Mouse (Mus musculus): ENCODE measurements around the gene Rer1.

DNA sequence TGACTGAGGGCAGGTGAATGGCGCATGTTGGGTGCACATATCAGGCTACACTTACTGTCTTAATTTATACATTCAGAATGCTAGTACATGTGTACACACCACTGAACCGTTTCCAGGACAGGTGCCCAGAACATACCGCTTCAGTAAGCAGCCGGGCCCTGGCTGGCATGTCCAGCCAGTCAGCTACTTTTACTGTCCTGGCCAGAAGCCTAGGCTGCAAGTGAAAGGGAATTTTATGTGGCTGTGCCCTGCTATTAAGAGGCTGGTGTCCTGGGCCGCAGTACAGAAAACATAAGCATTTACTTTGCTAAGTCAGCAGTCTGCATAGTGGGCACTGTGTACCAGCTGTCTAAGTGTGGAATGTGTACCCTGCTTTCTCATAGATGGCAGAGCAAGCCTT is 15.3 kb downstream of the Rer1 start:
- no peak for TF ChIP-seq ZC3H11A (IDR thresholded peaks at IDR 0.05; ENCODE audit: borderline replicate concordance, low read depth, low read length)
- no peak for TF ChIP-seq HCFC1 (IDR thresholded peaks at IDR 0.05; ENCODE audit: borderline replicate concordance, insufficient read depth, low read length)
- no peak for TF ChIP-seq MAFK (IDR thresholded peaks at IDR 0.05; ENCODE audit: insufficient read depth, low read depth, low read length)
- no peak for TF ChIP-seq ZNF384 (IDR thresholded peaks at IDR 0.05; ENCODE audit: low read depth, low read length)

All from ES-E14 (cell line).